Mouse (Mus musculus): ENCODE results near the gene St6galnac3.

St6galnac3 gene

GRCm38 (mm10) chr3:153472583-153473471, 252.1 kb downstream of the St6galnac3 start:
- no peak for DNase-seq (ENCODE audit: low spot score in 2 of 2)

GRCm38 (mm10) chr3:153463849-153464248, 261.1 kb downstream of the St6galnac3 start:
- DNase-seq (ENCODE audit: low spot score in 2 of 2): no peak

- no peak for DNase-seq (ENCODE audit: low spot score in 2 of 2)
Measured at GRCm38 (mm10) chr3:153460173-153460572, 264.8 kb downstream of the St6galnac3 start.

GRCm38 (mm10) chr3:153458593-153458992, 266.4 kb downstream of the St6galnac3 start:
- no peak for DNase-seq (ENCODE audit: low spot score in 2 of 2)

GRCm38 (mm10) chr3:153457701-153458100, 267.3 kb downstream of the St6galnac3 start:
- DNase-seq (ENCODE audit: low spot score in 2 of 2): no peak

- no peak for DNase-seq (ENCODE audit: low spot score in 2 of 2)
Measured at GRCm38 (mm10) chr3:153457203-153457602, 267.8 kb downstream of the St6galnac3 start.

GRCm38 (mm10) chr3:153456227-153456626, 268.7 kb downstream of the St6galnac3 start:
- DNase-seq (ENCODE audit: low spot score in 2 of 2): no peak

GRCm38 (mm10) chr3:153453127-153454049, 271.6 kb downstream of the St6galnac3 start:
- no peak for DNase-seq (ENCODE audit: low spot score in 2 of 2)

- no peak for DNase-seq (ENCODE audit: low spot score in 2 of 2)
Measured at GRCm38 (mm10) chr3:153452299-153452996, 272.5 kb downstream of the St6galnac3 start.

- no peak for DNase-seq (ENCODE audit: low spot score in 2 of 2)
Measured at GRCm38 (mm10) chr3:153441329-153441728, 283.6 kb downstream of the St6galnac3 start.

GRCm38 (mm10) chr3:153436076-153437021, 288.6 kb downstream of the St6galnac3 start:
- no peak for DNase-seq (ENCODE audit: low spot score in 2 of 2)

GRCm38 (mm10) chr3:153433010-153433409, 292.0 kb downstream of the St6galnac3 start:
- no peak for DNase-seq (ENCODE audit: low spot score in 2 of 2)

GRCm38 (mm10) chr3:153432053-153432816, 292.7 kb downstream of the St6galnac3 start:
- DNase-seq (ENCODE audit: low spot score in 2 of 2): no peak

GRCm38 (mm10) chr3:153429840-153430239, 295.1 kb downstream of the St6galnac3 start:
- DNase-seq (ENCODE audit: low spot score in 2 of 2): no peak

- no peak for DNase-seq (ENCODE audit: low spot score in 2 of 2)
Measured at GRCm38 (mm10) chr3:153421918-153422290, 303.1 kb downstream of the St6galnac3 start.

- no peak for DNase-seq (ENCODE audit: low spot score in 2 of 2)
Measured at GRCm38 (mm10) chr3:153421060-153421917, 303.7 kb downstream of the St6galnac3 start.

- no peak for DNase-seq (ENCODE audit: low spot score in 2 of 2)
Measured at GRCm38 (mm10) chr3:153419331-153419730, 305.6 kb downstream of the St6galnac3 start.

GRCm38 (mm10) chr3:153417001-153417400, 308.0 kb downstream of the St6galnac3 start:
- DNase-seq (ENCODE audit: low spot score in 2 of 2): no peak

- no peak for DNase-seq (ENCODE audit: low spot score in 2 of 2)
Measured at GRCm38 (mm10) chr3:153416383-153416782, 308.6 kb downstream of the St6galnac3 start.
